Mouse (Mus musculus): ENCODE results near the gene Gk. TPM values are rescaled to one million over a fixed set of nuclear protein-coding genes. Genes with fewer than 3 reads are reported as not detected.

Gene Gk
- total RNA-seq (2018; cell fraction: chromatin; rRNA removed), result 100 to 1,000 TPM in 9 of 26 experiments, 10 to 100 TPM in 17; 22.8 to 363 (median 62.7) TPM
- total RNA-seq (2018; cell fraction: cytosol; rRNA removed), result 10 to 100 TPM in 16 of 26 experiments, 1 to 10 TPM in 10; 6.9 to 31.1 (median 11.0) TPM
- 100 to 1,000 TPM in 4 of 26 experiments, 10 to 100 TPM in 22; 21.2 to 169 (median 46.1) TPM for total RNA-seq (2018; cell fraction: nucleus; rRNA removed)
- 9.0 to 15.4 TPM (median 10.1 TPM) in 3 replicates for polyA plus RNA-seq (2018)

DNA sequence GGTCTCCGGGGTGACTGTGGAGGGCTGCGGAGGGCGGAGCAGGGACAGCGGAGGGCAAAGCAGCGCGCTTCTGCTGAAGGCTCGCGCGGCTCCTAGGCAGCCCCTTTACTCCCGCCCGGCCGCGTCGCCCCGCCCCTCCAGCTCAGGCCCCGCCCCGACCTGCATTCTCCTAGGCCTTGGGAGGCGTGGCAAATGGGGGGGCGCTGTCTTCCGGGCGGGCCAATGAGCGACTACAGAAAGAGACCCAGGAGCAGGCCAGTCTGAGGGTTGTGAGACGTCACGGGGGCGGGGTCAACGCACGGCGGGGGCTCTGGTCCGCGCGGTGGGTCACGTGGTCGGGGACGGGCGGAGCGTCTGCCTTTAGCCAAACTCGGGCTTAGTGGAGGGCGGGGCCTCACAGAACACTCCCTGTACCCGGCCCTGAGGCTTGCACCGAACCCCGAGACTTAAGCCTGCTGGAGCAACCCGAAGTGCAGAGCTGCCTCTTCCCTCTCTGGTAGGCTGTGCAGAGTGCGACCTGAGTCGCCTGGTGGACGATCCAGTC lies at the start of gene Gk:
Gene Gk, minus strand, starts transcription at position 276 of the 544 bp plus-strand sequence.
- 24% methylated on average over 35 of the region's 45 CpGs for WGBS (ENCODE audit: missing documents)
- Histone ChIP-seq H3K27ac (peak within 1 kb of the TSS; percentile 81), H3K4me3 (ENCODE audit: inconsistent target) (peak within 1 kb of the TSS; percentile 59), H3K36me3 (ENCODE audit: inconsistent target) (no peaks in the 10 kb centered on the region), H3K79me2 (ENCODE audit: inconsistent target) (peaks cover 44% of the 10 kb centered on the region)

DNA sequence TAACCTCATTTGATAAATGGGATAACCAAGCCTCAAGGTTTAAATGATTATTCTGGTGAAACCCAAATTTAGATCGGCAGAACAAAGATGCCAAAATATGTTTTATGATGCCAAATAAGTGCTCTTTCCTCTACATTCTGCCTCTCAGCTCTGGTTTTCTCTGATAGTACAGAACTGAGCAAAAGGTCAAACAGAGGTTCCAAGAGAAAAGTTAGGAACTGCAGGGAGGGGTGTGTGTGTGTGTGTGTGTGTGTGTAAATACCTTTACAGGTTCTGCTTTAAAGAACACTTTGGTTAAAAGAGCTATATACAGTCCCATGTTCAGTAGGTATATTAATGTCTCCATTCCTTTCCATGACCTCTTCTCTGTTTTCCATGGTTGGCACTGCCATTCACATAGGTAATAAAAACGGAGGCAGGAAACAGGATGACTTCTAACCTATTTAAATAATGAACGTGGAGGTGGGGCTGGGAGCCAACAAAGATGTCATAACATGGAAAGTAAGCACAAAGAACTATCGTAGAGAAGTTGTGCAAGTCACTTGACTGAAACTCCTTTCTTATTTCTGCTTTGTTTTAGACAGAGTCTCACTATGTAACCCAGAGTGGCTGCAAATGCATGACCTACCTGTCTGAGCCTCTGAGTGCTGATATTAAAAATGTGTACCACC lies 28.2 kb upstream of the Gk start:
- Histone ChIP-seq H3K36me3 (ENCODE audit: inconsistent target) (no peaks in the 10 kb centered on the region), H3K79me2 (ENCODE audit: inconsistent target) (no peaks in the 10 kb centered on the region), H3K4me3 (ENCODE audit: inconsistent target) (no peak overlapping the region), H3K27ac (no peak overlapping the region)
- 52% methylated on average over 4 of the region's 4 CpGs for WGBS (ENCODE audit: missing documents)

DNA sequence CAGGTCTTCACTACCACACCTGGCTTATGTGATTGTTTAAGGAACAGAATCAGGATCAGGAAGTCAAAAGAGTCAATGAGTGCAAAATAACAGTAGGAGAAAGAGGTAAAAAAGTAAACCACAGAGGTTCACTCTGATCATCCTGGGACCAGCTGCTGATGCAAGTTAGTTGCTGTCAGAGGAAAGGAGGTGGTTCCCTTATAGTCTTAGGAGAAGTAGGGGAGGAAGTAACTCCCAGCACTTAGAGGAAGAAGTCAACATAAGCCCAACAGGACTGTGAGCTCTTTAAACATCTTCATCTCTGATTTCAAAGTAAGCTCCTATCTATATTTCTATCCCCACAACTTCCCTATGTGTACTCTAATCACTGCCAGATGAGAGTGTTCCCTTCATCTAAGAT lies 26.4 kb upstream of the Gk start:
- H3K27ac ChIP-seq, result no peak overlapping the region
- H3K36me3 ChIP-seq (ENCODE audit: inconsistent target), result no peaks in the 10 kb centered on the region
- H3K79me2 ChIP-seq (ENCODE audit: inconsistent target), result no peaks in the 10 kb centered on the region
- H3K4me3 ChIP-seq (ENCODE audit: inconsistent target), result no peak overlapping the region

DNA sequence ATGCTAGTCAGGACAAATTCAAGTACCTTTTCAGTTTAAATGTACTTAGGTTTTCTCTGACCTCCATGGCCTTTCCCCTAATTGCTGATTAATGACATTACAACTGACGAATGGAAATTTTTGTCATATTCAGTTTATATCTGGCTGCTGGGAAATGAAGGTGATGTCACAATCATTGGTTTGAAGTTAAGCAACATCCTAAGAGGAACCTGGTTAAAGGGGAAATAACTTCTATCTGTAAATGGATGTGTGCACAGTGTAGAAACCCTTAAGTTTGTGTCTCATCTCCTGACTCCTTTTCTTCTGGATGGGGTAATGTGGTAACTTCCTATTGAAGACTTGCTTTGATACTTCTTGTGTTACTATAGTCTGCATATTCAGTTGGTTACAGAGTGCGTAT lies 20.8 kb upstream of the Gk start:
- H3K27ac ChIP-seq, result peak overlapping the region; percentile 69
- H3K36me3 ChIP-seq (ENCODE audit: inconsistent target), result no peaks in the 10 kb centered on the region
- WGBS (ENCODE audit: missing documents), result 48% methylated on average over 2 of the region's 2 CpGs
- H3K79me2 ChIP-seq (ENCODE audit: inconsistent target), result no peaks in the 10 kb centered on the region
- no peak overlapping the region for H3K4me3 ChIP-seq (ENCODE audit: inconsistent target)

DNA sequence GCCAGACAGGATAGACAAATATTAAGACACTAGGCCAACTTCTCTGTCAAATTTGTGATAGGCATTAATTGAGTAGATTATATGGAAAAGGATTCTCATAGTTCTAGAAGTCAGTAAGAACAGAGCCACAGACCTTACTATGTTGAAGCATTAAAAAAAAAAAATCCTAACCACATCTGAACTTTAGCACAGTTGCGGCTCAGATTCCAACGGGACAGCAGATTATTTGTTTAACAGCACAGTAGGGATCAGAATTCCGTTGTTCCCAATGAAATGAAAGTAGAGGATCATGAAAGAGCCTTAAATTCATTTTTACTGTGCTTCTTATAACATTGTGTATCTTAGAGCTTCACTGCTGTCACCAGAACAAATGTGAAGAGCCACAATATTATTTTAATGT lies 1.7 kb upstream of the Gk start:
- H3K4me3 ChIP-seq (ENCODE audit: inconsistent target), result no peak overlapping the region
- WGBS (ENCODE audit: missing documents), result 84% methylated on average over 3 of the region's 3 CpGs
- peaks cover 27% of the 10 kb centered on the region for H3K79me2 ChIP-seq (ENCODE audit: inconsistent target)
- no peak overlapping the region for H3K27ac ChIP-seq
- no peaks in the 10 kb centered on the region for H3K36me3 ChIP-seq (ENCODE audit: inconsistent target)

DNA sequence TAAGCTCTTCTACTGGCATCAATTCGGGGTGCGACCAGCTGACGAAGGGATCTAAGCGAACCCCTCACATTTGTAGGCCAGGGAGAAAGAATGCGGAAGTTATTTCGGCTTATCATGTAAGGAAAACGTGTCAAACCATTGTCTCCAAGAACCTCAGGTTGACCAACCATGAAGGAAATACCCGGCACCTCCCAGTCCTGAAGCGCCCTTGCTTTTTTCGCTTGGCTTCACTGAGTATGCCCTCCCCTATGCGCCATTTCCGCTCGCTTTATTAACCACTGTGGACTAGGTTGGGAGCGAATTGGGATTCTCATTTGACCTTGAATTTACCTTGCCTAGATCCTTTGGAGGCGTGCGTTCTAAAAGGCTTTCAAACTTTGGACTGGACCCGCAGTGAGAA lies 522 bp upstream of the Gk start:
- 15% methylated on average over 17 of the region's 17 CpGs for WGBS (ENCODE audit: missing documents)
- H3K36me3 ChIP-seq (ENCODE audit: inconsistent target), result no peaks in the 10 kb centered on the region

DNA sequence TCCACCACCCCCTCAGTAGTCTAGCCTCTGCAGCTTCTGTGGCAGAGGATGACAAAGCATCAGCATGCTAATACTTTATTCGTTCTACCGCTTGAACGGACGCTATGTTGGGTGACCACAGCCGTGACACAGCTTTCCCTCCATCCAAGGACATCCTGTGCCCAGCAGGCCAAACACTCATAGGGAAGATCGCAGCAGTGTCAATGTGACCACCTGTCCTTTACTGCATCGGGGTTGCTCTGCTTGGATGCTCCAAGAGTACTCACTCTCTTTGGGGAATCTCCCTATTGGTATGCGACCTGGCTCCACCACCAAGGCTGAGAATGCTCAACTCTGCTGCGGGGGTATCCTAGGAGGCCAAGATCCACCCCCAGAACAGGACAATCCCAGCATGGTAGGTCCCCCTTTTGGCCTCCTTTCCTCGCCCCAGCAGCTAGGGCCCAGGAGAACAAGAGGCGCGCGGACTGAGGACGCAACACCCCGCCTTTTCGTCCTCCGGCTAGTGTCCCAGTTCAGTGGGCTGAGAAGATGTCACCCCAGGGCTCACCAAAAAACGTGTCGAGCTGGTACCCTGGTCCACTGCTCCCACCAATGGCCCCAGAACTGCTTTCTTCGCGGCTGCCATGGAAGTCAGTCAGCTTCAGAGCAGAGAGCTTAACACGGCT lies 608 bp downstream of the Gk start:
- no peaks in the 10 kb centered on the region for H3K36me3 ChIP-seq (ENCODE audit: inconsistent target)
- H3K4me3 ChIP-seq (ENCODE audit: inconsistent target), result peak overlapping the region; percentile 59
- peak overlapping the region; percentile 47 for H3K27ac ChIP-seq
- peaks cover 50% of the 10 kb centered on the region for H3K79me2 ChIP-seq (ENCODE audit: inconsistent target)
- 18% methylated on average over 20 of the region's 22 CpGs for WGBS (ENCODE audit: missing documents)

More for the DNA sequence above, 522 bp upstream of the Gk start:
- peak overlapping the region; percentile 81 for H3K27ac ChIP-seq
- peak overlapping the region; percentile 48 for H3K4me3 ChIP-seq (ENCODE audit: inconsistent target)
- H3K79me2 ChIP-seq (ENCODE audit: inconsistent target), result peaks cover 39% of the 10 kb centered on the region

DNA sequence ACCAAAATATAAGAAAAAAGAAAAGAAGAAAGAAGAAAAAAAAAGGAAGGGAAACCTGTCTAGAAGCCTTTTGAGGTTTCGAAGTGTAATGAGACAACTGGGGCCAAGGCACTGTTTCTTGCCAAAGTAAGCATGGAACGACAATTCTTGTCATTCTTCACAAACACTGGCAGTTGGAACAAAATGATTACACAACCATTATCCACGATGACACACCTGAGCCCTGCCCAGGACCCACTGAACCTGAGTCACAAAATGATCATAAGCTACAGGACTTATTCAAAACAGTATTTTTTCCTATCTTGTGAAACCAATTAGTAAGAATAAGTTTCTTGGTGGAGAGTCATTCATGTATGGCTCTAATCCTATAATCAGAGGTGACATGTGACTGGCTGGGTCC lies 5.3 kb downstream of the Gk start:
- 38% methylated on average over 3 of the region's 3 CpGs for WGBS (ENCODE audit: missing documents)
- no peak overlapping the region for H3K27ac ChIP-seq
- peaks cover 94% of the 10 kb centered on the region for H3K79me2 ChIP-seq (ENCODE audit: inconsistent target)
- no peaks in the 10 kb centered on the region for H3K36me3 ChIP-seq (ENCODE audit: inconsistent target)
- H3K4me3 ChIP-seq (ENCODE audit: inconsistent target), result no peak overlapping the region

DNA sequence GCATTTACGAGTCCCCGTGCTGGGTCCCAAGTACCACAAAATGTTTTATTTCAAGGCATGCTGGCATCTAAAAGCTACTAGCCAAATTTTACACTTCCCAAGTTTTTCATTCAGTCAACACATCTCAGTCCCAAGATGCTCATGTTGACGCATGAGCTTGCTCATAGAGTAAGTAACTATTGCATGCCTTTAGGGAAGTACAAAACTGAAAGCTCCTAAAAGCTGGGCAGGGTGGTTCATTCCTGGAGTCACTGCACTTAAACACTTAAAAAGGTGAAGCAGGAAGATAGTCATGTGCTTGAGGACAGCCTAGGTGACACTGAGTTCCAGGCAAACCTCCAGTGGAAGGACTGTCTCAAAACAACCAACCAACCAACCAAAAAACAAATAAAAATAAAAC lies 5.9 kb downstream of the Gk start:
- Histone ChIP-seq H3K36me3 (ENCODE audit: inconsistent target) (no peaks in the 10 kb centered on the region), H3K4me3 (ENCODE audit: inconsistent target) (no peak overlapping the region), H3K79me2 (ENCODE audit: inconsistent target) (peaks cover 97% of the 10 kb centered on the region), H3K27ac (no peak overlapping the region)
- WGBS (ENCODE audit: missing documents), result 87% methylated on average over 3 of the region's 3 CpGs

DNA sequence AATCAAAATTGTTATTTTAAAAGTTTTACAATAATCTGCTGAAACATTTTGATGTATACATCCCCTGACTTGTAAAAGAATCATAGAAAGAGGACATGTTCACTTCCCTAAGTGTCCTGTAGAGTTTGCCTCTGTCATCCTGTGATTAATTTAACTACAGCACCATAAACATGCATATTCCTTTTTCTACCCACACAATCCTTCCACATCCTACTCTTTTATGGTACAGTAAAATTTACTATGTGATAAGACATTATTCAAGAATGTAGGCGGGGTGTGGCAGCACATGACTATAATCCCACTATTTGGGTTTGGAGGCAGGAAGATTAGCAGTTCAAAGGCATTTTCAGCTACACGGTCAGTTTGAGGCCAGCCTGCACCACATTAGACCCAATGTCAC lies 8.0 kb downstream of the Gk start:
- WGBS (ENCODE audit: missing documents), result 84% methylated on average over 2 of the region's 2 CpGs
- Histone ChIP-seq H3K4me3 (ENCODE audit: inconsistent target) (no peak overlapping the region), H3K79me2 (ENCODE audit: inconsistent target) (peaks cover 87% of the 10 kb centered on the region), H3K27ac (no peak overlapping the region), H3K36me3 (ENCODE audit: inconsistent target) (no peaks in the 10 kb centered on the region)

DNA sequence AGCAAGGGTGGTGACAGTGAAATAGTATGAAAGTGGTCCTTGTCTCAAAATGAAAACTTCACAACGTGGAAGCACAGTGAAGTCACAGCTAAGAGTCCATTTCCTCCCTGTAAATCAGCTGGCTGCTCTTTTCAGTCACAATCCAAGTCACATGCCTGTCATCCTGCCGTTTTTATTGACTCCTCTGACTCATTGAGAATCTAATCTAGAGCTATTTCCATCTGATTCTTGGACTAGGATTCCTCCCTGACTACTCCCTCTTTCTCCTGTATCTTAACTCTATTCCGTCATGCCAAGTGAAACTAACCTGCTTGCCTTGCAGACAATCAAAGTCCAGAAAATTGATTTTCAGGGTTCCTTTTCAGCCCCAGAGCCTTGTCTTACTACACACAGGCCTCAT lies 20.6 kb downstream of the Gk start:
- 54% methylated on average over 3 of the region's 3 CpGs for WGBS (ENCODE audit: missing documents)
- H3K36me3 ChIP-seq (ENCODE audit: inconsistent target), result no peaks in the 10 kb centered on the region
- H3K4me3 ChIP-seq (ENCODE audit: inconsistent target), result no peak overlapping the region

DNA sequence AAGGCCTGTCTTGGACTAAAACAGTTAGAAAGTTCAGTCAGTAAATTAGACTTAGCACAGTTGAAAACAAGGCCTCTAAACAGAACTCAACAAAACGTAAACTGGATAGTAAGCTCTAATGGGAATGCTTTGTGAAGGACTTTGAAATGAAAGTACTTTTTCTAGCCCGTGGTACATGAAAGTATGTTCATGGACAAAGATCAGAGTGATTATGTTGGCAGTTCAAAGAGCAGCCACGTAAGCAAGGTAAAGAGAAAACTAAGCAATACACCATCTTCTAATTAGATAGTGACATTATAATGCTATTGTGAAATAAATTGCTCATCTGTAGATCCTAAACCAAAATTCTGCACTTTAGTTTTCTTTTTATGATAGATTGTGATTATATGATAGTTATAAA lies 32.8 kb downstream of the Gk start:
- Histone ChIP-seq H3K79me2 (ENCODE audit: inconsistent target) (no peaks in the 10 kb centered on the region), H3K27ac (no peak overlapping the region), H3K4me3 (ENCODE audit: inconsistent target) (no peak overlapping the region), H3K36me3 (ENCODE audit: inconsistent target) (no peaks in the 10 kb centered on the region)
- 88% methylated on average over 3 of the region's 3 CpGs for WGBS (ENCODE audit: missing documents)

More for the DNA sequence above, 20.6 kb downstream of the Gk start:
- H3K79me2 ChIP-seq (ENCODE audit: inconsistent target), result no peaks in the 10 kb centered on the region
- peak overlapping the region; percentile 33 for H3K27ac ChIP-seq

DNA sequence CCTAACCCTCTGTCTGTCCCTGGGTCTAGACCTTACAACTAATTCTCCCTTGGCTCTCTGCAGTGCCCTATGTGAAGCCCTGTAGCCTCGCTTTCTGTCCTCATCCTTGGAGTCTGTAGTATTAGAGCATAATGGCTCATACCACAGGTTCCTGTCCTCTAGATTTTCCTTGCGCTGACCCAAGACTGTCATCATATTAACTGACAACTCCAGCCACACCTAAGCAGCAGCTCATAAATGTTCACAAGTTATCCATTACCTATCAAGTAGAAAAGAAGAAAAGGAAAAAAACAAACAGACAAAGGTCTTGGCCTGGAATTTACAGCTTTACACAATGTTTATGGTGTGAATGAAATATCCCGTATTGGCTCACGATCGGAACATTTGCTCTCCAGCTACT lies 43.4 kb downstream of the Gk start:
- Histone ChIP-seq H3K27ac (no peak overlapping the region), H3K36me3 (ENCODE audit: inconsistent target) (no peaks in the 10 kb centered on the region), H3K4me3 (ENCODE audit: inconsistent target) (no peak overlapping the region), H3K79me2 (ENCODE audit: inconsistent target) (no peaks in the 10 kb centered on the region)
- WGBS (ENCODE audit: missing documents), result 96% methylated on average over 5 of the region's 5 CpGs

DNA sequence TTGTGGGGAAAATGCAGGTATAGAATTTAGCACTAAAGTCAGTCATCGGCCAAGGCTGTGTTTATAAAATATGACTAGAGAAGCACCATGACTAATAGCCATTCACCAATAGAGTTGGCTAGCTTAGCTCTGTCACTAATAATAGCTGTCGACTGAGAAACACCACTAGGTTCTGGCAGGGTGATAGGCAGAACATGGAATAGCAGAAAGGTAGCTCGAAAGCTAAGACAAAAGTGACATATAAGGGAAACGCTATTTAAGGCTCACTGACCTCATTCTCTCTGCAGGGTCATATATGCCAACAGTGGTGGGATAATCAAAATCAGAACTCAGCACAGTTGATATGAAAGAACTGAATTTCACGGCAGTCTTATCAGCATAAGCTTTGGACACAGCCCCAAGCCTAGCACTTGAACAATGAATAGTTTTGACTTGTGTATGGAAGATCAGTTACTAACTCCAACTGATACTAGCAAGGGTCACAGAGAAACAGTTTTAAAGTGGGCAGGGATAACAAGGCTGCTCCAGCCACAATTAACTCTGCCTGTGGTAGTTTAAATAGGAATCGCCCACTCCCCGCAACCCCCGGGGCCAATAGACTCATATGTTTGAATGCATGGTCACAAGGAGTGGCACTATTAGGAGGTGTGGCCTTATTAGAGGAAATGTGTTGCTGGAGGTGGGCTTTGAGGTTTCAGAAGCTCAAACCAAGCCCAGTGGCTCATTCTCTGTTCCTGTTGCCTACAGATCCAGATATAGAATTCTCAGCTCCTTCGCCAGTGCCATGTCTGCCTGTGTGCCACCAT lies 45.3 kb downstream of the Gk start:
- Histone ChIP-seq H3K27ac (no peak overlapping the region), H3K4me3 (ENCODE audit: inconsistent target) (no peak overlapping the region), H3K36me3 (ENCODE audit: inconsistent target) (no peaks in the 10 kb centered on the region), H3K79me2 (ENCODE audit: inconsistent target) (no peaks in the 10 kb centered on the region)
- WGBS (ENCODE audit: missing documents), result 91% methylated on average over 8 of the region's 9 CpGs

All from macrophage (primary cell).